Mouse (Mus musculus): ENCODE results near the gene Cfap61.

The Cfap61 gene

DNA sequence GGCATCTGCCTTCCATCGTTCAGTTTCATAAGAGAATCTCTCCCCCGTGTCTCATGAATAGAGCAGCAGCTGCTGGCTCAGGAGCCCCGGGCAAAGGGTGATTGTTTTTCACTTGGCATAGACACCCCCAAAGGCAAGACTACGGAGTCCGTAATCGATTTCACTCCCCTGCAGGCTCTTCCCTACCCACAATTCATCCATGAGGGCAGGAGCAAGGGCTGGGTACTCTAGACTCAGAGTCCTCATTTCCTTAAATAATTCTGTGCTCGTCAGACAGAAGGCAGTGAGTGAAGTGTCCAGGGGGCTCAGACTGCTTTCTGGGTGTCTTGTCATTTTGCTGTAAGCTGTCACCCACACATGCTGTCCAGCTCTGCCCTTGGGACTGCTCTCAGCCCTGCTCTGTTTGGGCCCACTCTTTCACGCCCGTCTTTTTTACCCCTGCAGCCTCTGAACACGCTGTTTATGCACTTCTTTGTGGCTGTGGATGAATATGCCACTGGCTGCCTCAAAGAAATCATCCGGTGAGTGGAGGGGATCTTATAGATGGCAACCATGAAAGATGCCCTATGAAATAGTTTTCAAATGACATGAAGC, 15.0 kb downstream of the Cfap61 start:
- DNase-seq (ENCODE audit: low spot score): no peak

DNA sequence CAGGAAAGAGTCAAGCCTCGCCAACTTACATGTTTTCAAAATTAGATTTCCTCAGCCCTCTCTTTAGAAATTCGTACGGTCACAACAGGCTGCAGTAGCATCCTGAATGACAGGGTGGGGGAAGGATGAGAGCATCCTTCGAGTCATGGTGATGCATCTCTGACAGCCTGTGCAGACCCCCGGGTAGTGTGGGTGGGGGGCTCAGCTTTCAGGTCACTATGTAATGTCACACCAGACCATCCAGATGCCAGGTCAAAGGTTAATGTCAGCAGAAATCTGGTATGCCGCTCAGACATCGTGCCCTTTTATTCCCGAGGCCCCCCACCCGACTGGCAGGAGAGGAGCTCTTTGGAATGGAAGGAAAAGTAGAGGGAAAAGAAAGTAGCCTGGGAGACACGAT, 15.7 kb downstream of the Cfap61 start:
- no peak for DNase-seq (ENCODE audit: low spot score)

- no peak for DNase-seq (ENCODE audit: low spot score)
Measured at GRCm38 (mm10) chr2:145952726-145953125, 18.1 kb downstream of the Cfap61 start.

DNA sequence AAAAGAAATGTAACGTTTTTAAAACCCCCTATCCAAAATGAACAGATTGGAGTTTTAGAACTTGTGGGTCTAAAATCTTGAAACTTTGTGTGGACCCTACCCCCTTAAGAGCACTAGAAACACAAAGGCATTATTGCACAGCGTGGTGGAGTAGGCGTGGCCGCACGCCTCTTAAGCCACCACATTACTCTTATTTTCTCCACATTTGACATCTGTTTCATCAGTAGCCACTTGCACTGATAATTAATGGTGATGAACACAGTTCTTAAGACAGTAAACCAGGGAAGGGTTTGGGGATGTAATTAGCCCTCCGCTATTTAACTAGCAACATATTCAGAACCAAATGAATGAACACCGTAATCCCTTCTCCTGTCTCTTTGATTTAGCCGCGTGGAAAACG, 21.3 kb downstream of the Cfap61 start:
- no peak for DNase-seq (ENCODE audit: low spot score)

GRCm38 (mm10) chr2:145956318-145956717, 21.7 kb downstream of the Cfap61 start:
- no peak for DNase-seq (ENCODE audit: low spot score)

- DNase-seq (ENCODE audit: low spot score): no peak
Measured at GRCm38 (mm10) chr2:145957450-145957849, 22.9 kb downstream of the Cfap61 start.

DNA sequence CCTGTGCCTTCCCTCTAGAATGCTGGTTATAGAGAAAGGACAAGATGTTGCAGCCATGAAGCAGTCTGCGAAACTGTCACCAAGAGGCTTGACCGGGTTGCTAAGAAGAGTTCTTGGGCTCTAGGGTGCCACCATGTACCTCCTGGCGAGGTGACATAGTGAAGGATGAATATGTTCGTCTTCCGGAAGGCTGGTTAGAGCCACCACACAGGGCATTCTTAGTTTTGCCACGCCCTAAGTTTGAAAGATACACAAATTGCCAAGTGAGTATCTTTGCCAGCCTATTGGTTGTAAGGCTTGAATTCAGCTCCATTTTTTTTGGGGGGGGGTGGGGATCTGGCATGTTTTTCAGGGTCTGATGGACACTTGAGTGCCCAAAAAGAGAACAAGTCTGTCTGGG, 23.5 kb downstream of the Cfap61 start:
- no peak for DNase-seq (ENCODE audit: low spot score)

DNA sequence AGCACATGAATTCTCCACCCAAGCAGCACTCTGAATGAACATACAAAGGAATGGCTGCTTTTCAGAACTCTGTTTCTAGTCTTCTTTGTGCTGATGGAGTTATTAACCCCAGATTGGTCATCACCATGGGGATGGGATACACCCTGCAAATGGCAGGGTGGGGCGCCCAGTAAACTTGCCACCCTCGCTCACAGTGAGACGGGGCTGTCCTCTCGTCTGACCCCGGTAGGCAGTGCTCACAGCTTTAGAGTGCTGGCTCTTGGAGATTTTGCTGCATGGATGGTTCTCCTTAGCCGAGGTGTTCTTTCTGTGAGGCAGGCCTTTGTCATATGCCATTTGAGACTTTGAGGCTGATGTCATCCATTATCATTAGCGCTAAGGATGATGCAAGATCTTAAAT, 24.0 kb downstream of the Cfap61 start:
- DNase-seq (ENCODE audit: low spot score): no peak

DNA sequence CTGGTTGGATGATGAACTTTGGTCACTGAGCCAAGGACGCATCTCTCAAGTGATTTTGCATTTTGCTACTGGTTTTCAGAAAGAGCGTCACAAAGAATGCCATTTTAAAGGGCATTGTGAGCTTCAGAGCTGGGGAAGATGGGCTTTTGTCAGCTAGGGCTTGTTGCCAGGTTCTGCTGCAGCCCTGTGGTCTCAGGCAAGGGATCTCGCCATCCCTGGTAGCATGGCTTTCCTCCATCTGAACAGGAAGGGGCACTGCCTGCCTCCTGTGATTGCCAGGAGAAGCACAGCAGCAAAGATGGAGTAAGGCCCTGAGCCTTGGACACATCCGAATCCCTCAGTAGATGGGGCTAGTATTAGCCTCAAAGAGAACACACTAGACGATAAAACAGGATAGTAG, 27.3 kb downstream of the Cfap61 start:
- DNase-seq (ENCODE audit: low spot score): no peak

- DNase-seq (ENCODE audit: low spot score): no peak
Measured at GRCm38 (mm10) chr2:145970751-145971150, 36.2 kb downstream of the Cfap61 start.

DNA sequence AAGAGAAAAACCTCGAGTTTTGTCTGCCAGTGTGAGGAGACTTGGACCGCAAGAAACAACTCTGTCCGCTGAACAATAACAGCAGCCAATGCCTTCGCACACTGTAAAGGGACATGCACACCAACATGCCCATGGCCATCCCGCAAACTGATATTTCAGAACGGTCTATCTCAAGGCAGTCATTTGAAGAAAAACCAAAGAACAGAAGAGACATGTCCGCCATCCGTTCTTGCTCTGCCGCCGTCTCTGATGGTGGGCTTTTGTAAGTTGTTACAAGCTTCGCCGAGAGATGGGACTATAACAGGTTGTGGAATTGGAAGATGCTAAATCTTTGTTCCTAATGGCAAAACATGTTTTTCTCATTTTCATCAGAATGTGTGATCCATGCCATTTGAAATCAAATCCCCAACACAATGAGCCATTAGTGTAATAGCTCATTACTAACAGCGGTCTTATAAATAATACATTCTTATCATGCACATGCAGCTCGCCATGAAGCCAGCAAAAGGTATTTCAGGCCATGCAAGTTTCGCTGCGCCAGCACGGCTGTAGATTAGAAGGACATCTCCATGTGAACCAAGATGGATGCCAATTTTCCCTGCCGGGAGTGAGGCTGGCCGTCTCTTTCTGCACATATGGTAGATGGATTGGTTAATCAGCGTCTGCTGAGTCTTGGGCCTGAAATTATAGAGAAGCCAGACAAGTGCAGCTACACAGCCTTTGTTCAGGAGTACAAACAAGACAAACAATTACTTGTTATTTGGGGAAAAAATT, 36.8 kb downstream of the Cfap61 start:
- no peak for DNase-seq (ENCODE audit: low spot score)

- no peak for DNase-seq (ENCODE audit: low spot score)
Measured at GRCm38 (mm10) chr2:145972571-145972970, 38.0 kb downstream of the Cfap61 start.

DNA sequence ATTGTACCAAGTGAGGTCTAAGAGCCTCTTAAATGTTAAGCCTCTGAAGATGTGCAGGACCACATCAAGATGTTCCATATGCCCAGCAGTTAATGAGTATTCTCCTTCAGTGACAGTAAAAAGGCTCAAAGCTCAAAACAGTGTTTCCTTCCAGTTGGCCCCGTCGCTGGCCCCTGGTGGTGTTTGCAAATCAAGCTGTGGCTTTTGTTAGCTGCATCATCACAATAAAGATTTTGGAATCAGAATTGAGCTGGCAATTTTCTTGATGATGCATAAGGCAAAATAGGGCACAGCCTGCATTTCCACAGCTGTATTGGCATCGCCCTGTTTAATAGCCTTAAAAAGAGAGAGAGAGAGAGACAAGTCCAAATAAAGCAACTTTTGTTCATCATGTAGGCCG, 45.0 kb downstream of the Cfap61 start:
- DNase-seq (ENCODE audit: low spot score): no peak

- DNase-seq (ENCODE audit: low spot score): no peak
Measured at GRCm38 (mm10) chr2:145980881-145981280, 46.3 kb downstream of the Cfap61 start.

DNA sequence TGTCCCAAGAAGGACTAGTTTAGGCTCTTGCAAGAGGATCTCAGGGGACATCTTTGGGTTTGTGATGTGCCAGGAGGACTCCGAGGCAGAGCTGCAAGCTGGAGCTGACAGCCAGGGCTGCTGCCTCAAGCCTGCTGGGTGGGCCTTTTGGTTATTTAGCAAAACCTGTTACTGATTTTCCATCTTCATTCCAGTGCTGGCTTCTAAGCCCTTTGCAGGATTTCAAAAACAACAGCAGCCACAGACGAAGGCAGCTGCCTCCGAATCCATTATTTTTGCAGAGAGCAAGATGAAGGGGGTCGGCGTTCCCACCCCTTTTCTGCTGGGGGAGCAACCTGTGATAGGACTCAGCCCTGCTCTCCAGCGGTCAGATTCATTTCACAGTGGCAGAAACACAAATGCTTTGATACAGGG, 47.1 kb downstream of the Cfap61 start:
- no peak for DNase-seq (ENCODE audit: low spot score)

DNA sequence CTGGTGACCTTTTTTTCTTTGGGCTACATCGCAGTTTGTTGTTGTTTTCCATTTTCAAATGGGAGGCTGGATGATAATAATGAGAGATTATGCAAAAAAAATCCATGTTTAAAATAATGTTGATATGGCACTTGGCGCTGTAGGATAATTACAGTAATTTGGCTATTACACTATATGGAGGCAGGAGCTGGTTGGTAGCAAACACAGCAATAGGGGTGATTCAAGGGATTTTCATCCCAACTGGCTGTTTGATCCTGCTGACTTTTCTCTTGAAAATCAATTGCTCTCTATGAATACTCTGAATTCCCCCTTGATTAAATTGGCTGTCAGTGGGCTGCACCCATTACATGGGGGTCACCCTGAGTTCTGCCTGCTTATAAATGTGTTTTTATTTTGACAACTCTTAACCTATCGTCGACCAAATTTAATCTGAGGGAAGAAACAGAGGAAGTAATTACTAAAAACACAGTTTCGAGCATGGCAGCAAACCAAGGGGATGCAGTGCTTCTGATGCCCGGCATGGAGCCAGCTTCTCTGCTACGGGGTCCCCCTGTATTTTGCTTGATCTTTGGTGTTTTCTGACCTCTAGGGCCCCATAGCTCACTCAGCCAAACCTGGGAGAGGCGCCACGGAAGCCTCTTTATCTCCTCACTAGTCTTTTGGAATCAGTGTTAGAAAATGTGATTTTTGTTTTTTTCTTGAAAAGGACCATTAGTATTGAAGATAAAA, 47.9 kb downstream of the Cfap61 start:
- no peak for DNase-seq (ENCODE audit: low spot score)

GRCm38 (mm10) chr2:145987757-145988156, 53.2 kb downstream of the Cfap61 start:
- DNase-seq (ENCODE audit: low spot score): no peak

- DNase-seq (ENCODE audit: low spot score): no peak
Measured at GRCm38 (mm10) chr2:145990446-145990845, 55.9 kb downstream of the Cfap61 start.

- no peak for DNase-seq (ENCODE audit: low spot score)
Measured at GRCm38 (mm10) chr2:145996472-145996871, 61.9 kb downstream of the Cfap61 start.

GRCm38 (mm10) chr2:145997956-145998525, 63.5 kb downstream of the Cfap61 start:
- no peak for DNase-seq (ENCODE audit: low spot score)

- DNase-seq (ENCODE audit: low spot score): no peak
Measured at GRCm38 (mm10) chr2:146008801-146009200, 74.2 kb downstream of the Cfap61 start.

GRCm38 (mm10) chr2:146009596-146010349, 75.2 kb downstream of the Cfap61 start:
- DNase-seq (ENCODE audit: low spot score): no peak

Data from ovary, postnatal 10 days (tissue).